Mouse (Mus musculus): ENCODE measurements around the gene Camsap3. TPM values are rescaled to one million over a fixed set of nuclear protein-coding genes. Genes with fewer than 3 reads are reported as not detected.

The Camsap3 gene
- polyA plus RNA-seq (2012; rRNA removed) = 2.4 and 2.6 TPM in 2 replicates

DNA sequence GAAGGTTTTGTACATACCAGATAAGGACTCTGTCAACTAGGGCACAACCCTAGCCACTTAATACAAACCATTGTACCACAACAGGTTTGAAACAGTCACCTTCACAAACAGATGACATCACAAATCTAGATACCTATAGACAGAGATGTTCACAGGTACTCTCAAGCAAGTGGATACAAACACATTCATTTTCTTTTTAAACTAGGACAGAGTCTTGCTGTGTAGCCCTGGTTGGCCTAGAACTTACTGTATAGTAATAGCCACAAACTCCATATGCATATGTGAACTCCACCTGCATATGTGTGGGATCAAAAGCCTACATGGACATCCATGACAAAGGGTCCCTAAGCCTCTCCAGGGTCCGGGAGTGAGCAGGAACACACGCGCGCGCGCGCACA is at the start of gene Camsap3:
Gene Camsap3, plus strand, starts transcription at position 301 of the 398 bp plus-strand sequence.

DNA sequence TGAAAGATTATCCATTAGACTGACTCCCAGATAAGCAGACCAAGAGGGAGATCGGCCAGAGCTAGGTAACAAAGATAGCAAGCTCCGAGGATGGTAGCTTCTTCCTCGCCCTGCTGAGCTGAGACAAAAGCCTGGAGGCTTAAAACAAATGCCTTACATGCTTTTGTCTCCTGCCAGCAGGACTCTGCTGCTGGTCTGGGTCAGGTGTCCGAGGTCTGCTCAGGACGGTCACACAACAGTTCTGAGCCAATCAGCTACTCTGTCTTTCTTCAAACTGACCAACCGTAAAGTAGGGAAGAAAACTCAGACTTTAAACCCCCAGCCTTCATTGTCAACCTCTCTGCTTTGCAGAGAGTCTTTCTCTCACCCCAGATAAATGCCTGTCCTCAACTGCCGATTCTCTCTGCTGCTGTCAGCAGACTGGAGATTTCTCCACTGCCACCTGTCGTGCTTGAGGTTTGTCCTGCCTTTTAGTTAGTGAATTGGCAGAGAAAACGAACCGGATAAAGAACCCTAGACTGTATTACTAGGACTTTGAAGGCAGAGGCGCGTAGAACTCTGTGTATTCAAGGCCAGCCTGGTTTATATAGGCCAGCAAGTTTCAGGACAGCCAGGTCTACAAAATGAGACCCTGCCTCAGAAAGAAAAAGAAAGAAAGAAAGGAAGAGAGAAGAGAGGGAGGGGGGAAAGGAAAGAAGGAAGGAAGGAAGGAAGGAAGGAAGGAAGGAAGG is 19.3 kb upstream of the Camsap3 start, which contains the start of gene C330021F23Rik:
Gene C330021F23Rik, plus strand, starts transcription at position 350 of the 731 bp plus-strand sequence.

DNA sequence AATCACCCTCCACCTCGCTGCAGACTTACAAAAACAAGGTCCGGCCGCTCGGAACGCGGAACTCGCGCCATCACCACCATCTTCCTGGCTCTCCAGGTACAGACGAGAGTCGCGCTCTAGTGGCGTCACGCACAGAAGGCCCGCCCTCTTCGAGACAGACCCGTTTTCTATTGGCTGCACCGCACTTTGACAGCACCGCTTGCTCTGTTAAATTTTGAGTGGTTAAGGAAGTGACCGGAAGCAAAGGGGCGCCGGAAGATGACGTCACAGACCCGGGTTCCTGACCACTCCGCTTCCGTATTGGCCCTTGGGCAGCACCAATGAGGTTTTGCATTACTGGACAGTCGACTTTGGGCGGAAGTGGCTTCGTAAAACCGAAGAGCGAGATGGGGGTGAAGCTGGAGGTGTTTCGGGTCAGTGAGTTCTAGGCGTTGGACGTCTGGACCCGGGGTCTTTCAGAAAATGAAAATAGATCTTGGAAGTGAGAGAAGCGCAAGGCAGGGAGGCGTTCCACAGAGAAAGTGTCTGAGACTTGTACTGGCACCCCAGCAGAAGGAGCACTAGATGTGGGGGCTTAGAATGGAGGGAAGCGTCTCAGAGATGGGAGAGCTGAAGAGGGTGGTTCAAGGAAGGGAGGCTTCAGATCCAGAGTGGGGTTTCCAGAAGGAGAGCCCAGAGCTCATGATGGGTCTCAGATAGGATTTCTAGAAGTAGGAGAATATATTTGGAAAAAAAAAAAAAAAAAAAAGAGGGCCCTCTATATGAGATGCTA is 34.3 kb downstream of the Camsap3 start, which contains the start of the genes Xab2 and Pet100:
Gene Xab2, minus strand, starts transcription at position 118 of the 772 bp plus-strand sequence.
Gene Pet100, plus strand, starts transcription at position 350 of the 772 bp plus-strand sequence.

DNA sequence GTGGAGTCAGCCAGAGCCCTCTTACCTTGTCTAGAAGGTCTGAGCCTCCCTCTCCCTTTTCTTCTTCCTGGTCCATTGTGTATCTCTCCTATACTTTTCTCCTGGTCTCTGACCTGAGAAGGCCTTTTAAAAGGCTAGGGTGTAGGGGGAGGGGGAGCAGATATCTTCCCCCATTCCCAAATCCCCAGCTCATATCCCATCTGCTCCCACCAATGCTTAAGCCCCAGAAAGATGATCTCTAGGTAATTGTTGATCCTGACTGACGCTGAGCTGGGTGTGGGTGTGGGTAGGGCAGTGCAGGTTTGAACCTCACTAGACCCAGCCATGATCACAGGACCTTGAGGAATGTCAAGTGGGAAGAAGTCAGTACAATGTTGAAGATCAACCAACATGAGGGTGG is 38.4 kb downstream of the Camsap3 start, which contains the start of gene Pcp2:
Gene Pcp2, minus strand, starts transcription at position 101 of the 400 bp plus-strand sequence.

DNA sequence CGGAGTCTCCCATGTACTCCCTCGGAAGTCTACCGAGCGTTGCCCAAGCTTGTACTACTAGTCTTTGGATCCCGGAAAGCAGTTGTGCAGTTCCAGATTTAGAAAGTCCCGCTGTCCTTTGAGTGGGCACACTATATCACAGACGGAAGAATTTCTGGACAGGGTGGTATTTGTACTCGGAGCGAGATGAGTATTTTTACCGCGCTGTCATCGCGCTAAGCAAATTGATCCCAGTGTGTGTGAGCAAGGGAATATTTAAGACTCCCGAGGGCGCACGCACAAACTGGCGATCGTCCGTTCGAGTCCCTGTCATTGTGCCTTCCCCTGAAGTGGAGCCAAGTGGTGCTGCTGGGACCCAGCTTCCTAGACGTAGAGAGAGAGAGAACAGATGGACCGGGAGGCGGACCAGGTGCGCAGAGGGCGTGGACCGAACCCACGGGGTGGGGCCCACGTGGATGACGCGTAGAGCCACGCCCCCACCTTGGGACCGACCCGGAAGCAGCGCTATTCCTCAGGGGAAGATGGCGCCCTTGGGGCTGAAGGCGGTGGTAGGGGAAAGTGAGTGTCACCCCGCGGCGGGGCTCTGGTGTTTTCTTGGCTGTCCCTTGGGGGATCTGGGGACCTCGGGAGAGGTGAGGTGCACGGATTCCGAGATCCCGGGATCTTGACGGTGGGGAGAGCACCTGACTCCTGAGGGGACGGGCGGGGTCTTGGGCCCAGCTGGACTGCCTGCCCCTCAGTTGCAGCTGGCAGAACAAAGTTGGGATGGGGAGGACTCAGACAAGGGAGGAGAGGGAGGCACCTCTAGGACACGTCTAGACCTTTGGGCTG is 43.8 kb downstream of the Camsap3 start, which contains the start of gene Stxbp2:
Gene Stxbp2, plus strand, starts transcription at position 309 of the 831 bp plus-strand sequence.

DNA sequence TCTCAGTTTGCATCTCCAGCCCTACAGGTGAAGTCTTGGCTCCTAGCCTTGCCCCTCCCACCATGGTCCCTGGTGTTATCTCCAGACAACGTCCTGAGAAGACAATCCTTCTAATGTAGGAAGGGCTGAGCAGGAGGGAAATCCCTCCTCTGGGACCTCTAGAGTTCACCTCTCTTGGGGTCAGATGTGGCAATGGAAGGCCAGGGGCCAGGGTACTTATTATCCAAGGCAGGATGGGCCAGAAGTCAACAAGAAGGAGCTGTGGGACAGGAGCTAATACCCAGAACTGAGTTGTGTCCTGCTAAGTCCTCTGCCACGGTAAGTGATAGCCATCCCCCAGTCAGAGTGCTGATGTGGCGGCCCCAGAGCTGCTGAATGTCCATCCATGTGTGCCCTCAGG is 68.4 kb downstream of the Camsap3 start, which contains the start of gene Retn:
Gene Retn, plus strand, starts transcription at position 245 of the 400 bp plus-strand sequence.

Other genes with a start within 250 kb of the Camsap3 start
- gene A430078G23Rik, start 233.9 kb upstream of the Camsap3 start, polyA plus RNA-seq (2012; rRNA removed) = 0.23 and 0.39 TPM in 2 replicates
- gene Arhgef18, start 194.3 kb upstream of the Camsap3 start, polyA plus RNA-seq (2012; rRNA removed) = 3.1 and 3.4 TPM in 2 replicates
- gene Pex11g, start 119.6 kb upstream of the Camsap3 start, polyA plus RNA-seq (2012; rRNA removed) = 2.6 and 2.8 TPM in 2 replicates
- 0.02 TPM in 1 of 2 replicates, not detected in the other for gene Tex45, start 116.4 kb upstream of the Camsap3 start, polyA plus RNA-seq (2012; rRNA removed)
- gene Zfp358, start 94.2 kb upstream of the Camsap3 start, polyA plus RNA-seq (2012; rRNA removed) = 4.3 and 4.4 TPM in 2 replicates
- 23.0 and 25.9 TPM in 2 replicates for gene Mcoln1, start 86.8 kb upstream of the Camsap3 start, polyA plus RNA-seq (2012; rRNA removed)
- gene Pnpla6, start 71.9 kb upstream of the Camsap3 start, polyA plus RNA-seq (2012; rRNA removed) = 12.1 and 13.4 TPM in 2 replicates
- gene C330021F23Rik, start 19.3 kb upstream of the Camsap3 start, polyA plus RNA-seq (2012; rRNA removed) = 2.6 and 3.3 TPM in 2 replicates
- 25.8 and 27.8 TPM in 2 replicates for gene Xab2, start 34.0 kb downstream of the Camsap3 start, polyA plus RNA-seq (2012; rRNA removed)
- gene Pet100, start 34.3 kb downstream of the Camsap3 start, polyA plus RNA-seq (2012; rRNA removed) = 32.5 and 36.6 TPM in 2 replicates
- not detected in 2 replicates for gene Pcp2, start 38.3 kb downstream of the Camsap3 start, polyA plus RNA-seq (2012; rRNA removed)
- gene Stxbp2, start 43.7 kb downstream of the Camsap3 start, polyA plus RNA-seq (2012; rRNA removed) = 46.1 and 55.2 TPM in 2 replicates
- gene Retn, start 68.5 kb downstream of the Camsap3 start, polyA plus RNA-seq (2012; rRNA removed) = 0.03 TPM in 1 of 2 replicates, not detected in the other
- gene Mcemp1, start 78.5 kb downstream of the Camsap3 start, polyA plus RNA-seq (2012; rRNA removed) = 1.2 and 1.8 TPM in 2 replicates
- gene Fcor, start 85.1 kb downstream of the Camsap3 start, polyA plus RNA-seq (2012; rRNA removed) = 1.7 and 2.2 TPM in 2 replicates
- gene Trappc5, start 89.0 kb downstream of the Camsap3 start, polyA plus RNA-seq (2012; rRNA removed) = 12.6 and 13.2 TPM in 2 replicates
- not detected in 2 replicates for gene Fcer2a, start 106.9 kb downstream of the Camsap3 start, polyA plus RNA-seq (2012; rRNA removed)
- gene Clec4g, start 133.4 kb downstream of the Camsap3 start, polyA plus RNA-seq (2012; rRNA removed) = 3.0 and 3.5 TPM in 2 replicates
- gene Cd209a, start 161.7 kb downstream of the Camsap3 start, polyA plus RNA-seq (2012; rRNA removed) = 0.06 and 0.07 TPM in 2 replicates

All from liver, embryonic 14 days (tissue).